Mouse (Mus musculus) c-Kit-positive CD71-positive TER-119-negative erythroid progenitor cells, embryonic 14.5 days (primary cell): ENCODE data around the gene Xlr5b.
"Not testable (repeated sequence)": the region's sequence is repeated elsewhere in the genome, so short reads cannot be mapped to it uniquely, and the experiment has no call there.

ENCODE experiments used
- DNase-seq: peaks from one replicate; pipeline ENCODE4 v3.0.0-alpha.2; 2013; ENCODE audit warnings: low read depth

Xlr5b gene

DNA sequence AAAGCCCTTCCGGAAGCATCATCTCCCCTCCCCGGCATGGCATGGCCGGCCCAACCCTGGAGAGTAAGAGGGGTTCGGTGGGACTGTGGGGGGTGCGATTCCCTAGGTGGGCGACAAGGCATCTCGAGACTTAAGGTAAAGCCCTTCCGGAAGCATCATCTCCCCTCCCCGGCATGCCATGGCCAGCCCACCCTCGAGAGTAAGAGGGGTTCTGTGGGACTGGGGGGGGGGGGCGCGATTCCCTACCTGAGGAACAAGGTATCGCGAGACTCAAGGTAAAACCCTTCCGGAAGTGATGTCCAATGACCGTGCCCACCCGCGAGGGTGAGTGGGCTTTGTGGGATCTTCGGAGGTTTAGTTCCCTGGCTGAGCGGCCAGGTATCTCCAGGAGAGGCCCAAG lies at the start of gene Xlr5b:
Gene Xlr5b, plus strand, starts transcription at position 301 of the 400 bp plus-strand sequence.
- DNase-seq, result not testable (repeated sequence)

DNA sequence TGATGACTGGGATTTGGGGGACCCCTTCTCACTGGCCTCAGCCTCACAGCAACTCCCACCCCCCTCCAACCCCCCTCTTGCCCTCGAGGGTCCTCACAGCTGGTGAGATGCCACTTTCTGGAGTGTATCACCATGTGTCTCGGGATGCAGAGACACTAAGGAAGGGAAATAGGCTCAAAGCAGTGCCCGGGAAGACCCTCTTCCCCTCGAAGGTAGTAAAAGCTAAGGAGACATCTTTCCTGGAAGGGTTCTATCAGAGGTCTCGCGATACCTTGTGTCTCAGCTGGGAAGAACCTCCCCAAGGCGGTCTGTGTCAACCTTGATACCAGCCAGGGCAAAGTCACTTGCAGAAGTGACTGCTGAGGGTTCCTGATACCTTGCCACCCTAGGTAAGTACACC lies 31.8 kb upstream of the Xlr5b start, which contains the start of gene Gm14685:
Gene Gm14685, plus strand, starts transcription at position 301 of the 400 bp plus-strand sequence.
- not testable (repeated sequence) for DNase-seq

DNA sequence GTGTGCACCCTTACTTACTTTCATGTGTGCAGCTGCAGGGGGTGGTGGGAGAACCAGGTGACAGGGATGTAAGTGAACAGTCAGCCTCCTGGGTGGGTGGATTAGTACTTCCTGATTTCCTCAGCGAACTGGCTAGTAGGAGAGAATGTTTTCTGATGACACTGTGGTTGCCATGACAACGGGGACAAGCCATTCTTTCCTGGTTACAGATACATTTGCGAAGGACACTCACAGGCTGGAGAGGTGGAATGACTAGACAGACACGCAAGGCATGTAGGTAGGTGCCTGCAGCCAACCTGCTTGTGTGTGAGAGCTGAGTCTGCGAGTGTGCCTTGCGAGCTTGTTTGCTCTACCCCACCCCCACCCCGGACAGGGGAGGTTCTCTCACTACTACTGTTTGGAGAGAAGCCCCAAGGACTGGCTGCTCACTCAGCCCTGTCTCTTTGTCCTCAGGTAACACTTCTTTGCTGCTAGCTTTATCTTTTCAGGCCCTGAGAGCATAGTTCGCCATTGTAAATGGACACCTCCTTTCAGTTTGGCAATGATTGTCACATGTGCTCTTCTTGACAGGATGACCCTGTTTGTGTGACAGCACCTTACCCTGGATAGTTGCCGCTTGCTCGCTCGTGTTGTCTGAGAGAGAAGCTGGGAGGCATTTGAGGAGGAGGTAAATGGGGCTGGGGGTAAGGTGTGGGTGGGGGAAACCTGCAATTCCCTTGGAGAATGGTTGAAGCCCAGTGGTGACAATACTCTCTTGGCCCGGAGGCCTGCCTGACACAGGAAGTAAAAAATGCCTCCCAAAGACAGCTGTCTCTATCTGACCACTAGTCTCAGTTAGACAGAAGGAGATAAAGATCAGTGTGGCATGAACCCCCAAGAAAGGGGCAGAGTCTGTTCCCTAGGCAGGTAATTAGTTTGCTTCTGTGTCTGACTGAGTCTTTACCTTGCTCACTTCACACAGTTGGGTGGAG lies 25.5 kb upstream of the Xlr5b start:
- DNase-seq, result not testable (repeated sequence)

DNA sequence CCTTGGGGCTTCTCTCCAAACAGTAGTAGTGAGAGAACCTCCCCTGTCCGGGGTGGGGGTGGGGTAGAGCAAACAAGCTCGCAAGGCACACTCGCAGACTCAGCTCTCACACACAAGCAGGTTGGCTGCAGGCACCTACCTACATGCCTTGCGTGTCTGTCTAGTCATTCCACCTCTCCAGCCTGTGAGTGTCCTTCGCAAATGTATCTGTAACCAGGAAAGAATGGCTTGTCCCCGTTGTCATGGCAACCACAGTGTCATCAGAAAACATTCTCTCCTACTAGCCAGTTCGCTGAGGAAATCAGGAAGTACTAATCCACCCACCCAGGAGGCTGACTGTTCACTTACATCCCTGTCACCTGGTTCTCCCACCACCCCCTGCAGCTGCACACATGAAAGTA lies 5.4 kb upstream of the Xlr5b start:
- not testable (repeated sequence) for DNase-seq

DNA sequence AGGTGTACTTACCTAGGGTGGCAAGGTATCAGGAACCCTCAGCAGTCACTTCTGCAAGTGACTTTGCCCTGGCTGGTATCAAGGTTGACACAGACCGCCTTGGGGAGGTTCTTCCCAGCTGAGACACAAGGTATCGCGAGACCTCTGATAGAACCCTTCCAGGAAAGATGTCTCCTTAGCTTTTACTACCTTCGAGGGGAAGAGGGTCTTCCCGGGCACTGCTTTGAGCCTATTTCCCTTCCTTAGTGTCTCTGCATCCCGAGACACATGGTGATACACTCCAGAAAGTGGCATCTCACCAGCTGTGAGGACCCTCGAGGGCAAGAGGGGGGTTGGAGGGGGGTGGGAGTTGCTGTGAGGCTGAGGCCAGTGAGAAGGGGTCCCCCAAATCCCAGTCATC lies 754 bp downstream of the Xlr5b start, which contains the start of gene DXBay18:
Gene DXBay18, minus strand, starts transcription at position 101 of the 400 bp plus-strand sequence.
- not testable (repeated sequence) for DNase-seq

DNA sequence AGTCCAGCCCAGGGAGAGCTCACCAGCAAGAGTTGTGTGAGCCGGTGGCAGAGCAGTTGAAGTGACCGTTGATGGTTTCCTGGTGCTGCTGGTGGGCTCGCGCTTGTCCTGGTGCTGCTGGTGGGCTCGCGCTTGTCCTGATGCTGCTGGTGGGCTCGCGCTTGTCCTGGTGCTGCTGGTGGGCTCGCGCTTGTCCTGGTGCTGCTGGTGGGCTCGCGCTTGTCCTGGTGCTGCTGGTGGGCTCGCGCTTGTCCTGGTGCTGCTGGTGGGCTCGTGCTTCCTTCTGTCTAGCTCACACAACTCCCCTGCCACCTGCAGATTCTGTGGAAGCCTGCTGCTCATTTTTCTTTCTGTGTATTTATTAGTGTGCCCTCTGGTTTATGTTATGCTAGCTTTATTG lies 28.3 kb downstream of the Xlr5b start, which contains the start of gene Spin2d:
Gene Spin2d, minus strand, starts transcription at position 101 of the 400 bp plus-strand sequence.
- not testable (repeated sequence) for DNase-seq

DNA sequence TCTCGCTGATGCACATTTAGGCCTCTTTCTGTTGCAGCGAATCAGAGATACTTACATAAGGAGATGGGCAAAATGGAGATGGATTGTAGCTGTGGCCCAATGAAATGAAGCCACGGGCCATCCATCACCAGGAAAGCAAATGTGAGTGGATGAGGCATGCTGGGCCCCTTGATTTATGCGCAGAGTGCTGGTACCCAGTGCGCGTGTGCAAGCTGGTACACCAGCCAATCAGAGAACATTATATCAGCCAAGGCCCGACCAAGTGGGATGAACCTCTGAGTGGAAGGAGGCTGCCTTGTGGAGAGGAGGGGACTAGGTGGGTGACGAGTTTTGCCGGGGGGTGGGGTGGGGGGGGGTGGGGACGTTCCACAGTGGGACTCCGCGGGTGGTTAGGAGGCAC lies 43.3 kb downstream of the Xlr5b start, which contains the start of gene Xlr3b:
Gene Xlr3b, plus strand, starts transcription at position 274 of the 400 bp plus-strand sequence.
- not testable (repeated sequence) for DNase-seq
